Mouse (Mus musculus) hindbrain, embryonic 10.5 days (tissue): ENCODE data around the gene Gramd4. TPM values are rescaled to one million over a fixed set of nuclear protein-coding genes. Genes with fewer than 3 reads are reported as not detected.
"Not testable (repeated sequence)": the region's sequence is repeated elsewhere in the genome, so short reads cannot be mapped to it uniquely, and the experiment has no call there.

Experiments used
- DNase-seq: peaks from one replicate; pipeline ENCODE4 v3.0.0-alpha.2; 2017; ENCODE audit warnings: low spot score
- H3K27ac ChIP-seq: fragments of 300-500 bp; sonication (generic); 2 replicates; pipeline ENCODE4 v1.5.1; 2016; ENCODE audit warnings: mild to moderate bottlenecking, moderate library complexity
- H3K27me3 ChIP-seq: fragments of 300-500 bp; sonication (generic); 2 replicates; pipeline ENCODE4 v1.6.1; 2016; ENCODE audit warnings: mild to moderate bottlenecking; ENCODE audit not compliant: poor library complexity, insufficient read depth, severe bottlenecking
- H3K36me3 ChIP-seq: fragments of 300-500 bp; sonication (generic); 2 replicates; pipeline ENCODE4 v1.6.1; 2016; ENCODE audit warnings: mild to moderate bottlenecking, moderate library complexity
- H3K4me1 ChIP-seq: fragments of 300-500 bp; sonication (generic); replicated peaks from 2 replicates; pipeline ENCODE4 v1.6.1; 2016; ENCODE audit warnings: mild to moderate bottlenecking
- H3K4me3 ChIP-seq: fragments of 300-500 bp; sonication (generic); 2 replicates; pipeline ENCODE4 v1.5.1; 2016; ENCODE audit warnings: mild to moderate bottlenecking, moderate library complexity
- H3K9me3 ChIP-seq: fragments of 300-500 bp; sonication (generic); 2 replicates; pipeline ENCODE4 v1.6.1; 2016; ENCODE audit warnings: mild to moderate bottlenecking, moderate library complexity
- WGBS: fragments of 180-500 bp; shearing (Covaris S2); methylation state at CpG from one replicate; pipeline ENCODE4 v1.1.7; 2016; 5-methylcytosine and 5-hydroxymethylcytosine counted together
- polyA plus RNA-seq: library from polyadenylated mRNA; unstranded; fragments of >200 nt; fragmentation: Nextera tagmentation; extraction: Ambion mirVana; gene quantifications from 2 replicates; pipeline ENCODE4 v1.2.1, GENCODE M21; 2016

The Gramd4 gene
- polyA plus RNA-seq, 1 experiment from 2014 or later: 18.0 TPM

- no peaks in the 10 kb centered on the region for H3K9me3 ChIP-seq
- H3K36me3 ChIP-seq: peaks cover 18% of the 10 kb centered on the region
- H3K4me3 ChIP-seq: no peak overlapping the region
- no peaks in the 10 kb centered on the region for H3K27me3 ChIP-seq
- 0 out of 2 replicates have a peak overlapping the region, but pooled peaks have one; percentile 64 for H3K27ac ChIP-seq
- WGBS: 84% methylated on average over 13 of the region's 13 CpGs
- DNase-seq: no peak
- H3K4me1 ChIP-seq: peaks cover 72% of the 10 kb centered on the region
Observed at GRCm38 (mm10) chr15:86089091-86089744, 31.7 kb downstream of the Gramd4 start.

- Histone ChIP-seq H3K36me3 (peaks cover 18% of the 10 kb centered on the region), H3K27ac (peak overlapping the region; percentile 64), H3K9me3 (no peaks in the 10 kb centered on the region), H3K4me1 (peaks cover 63% of the 10 kb centered on the region), H3K4me3 (no peak overlapping the region), H3K27me3 (no peaks in the 10 kb centered on the region)
- no peak for DNase-seq
- 44% methylated on average over 11 of the region's 11 CpGs for WGBS
Observed at GRCm38 (mm10) chr15:86089991-86090529, 32.6 kb downstream of the Gramd4 start.

GRCm38 (mm10) chr15:86090578-86090977 lies 33.1 kb downstream of the Gramd4 start:
- H3K9me3 ChIP-seq: no peaks in the 10 kb centered on the region
- WGBS: 90% methylated on average over 8 of the region's 8 CpGs
- H3K4me3 ChIP-seq: no peak overlapping the region
- H3K27ac ChIP-seq: peak overlapping the region; percentile 64
- no peak for DNase-seq
- H3K36me3 ChIP-seq: peaks cover 21% of the 10 kb centered on the region
- no peaks in the 10 kb centered on the region for H3K27me3 ChIP-seq
- H3K4me1 ChIP-seq: peaks cover 58% of the 10 kb centered on the region

GRCm38 (mm10) chr15:86091201-86091997 lies 33.9 kb downstream of the Gramd4 start:
- no peak overlapping the region for H3K27ac ChIP-seq

GRCm38 (mm10) chr15:86091998-86092670 lies 34.6 kb downstream of the Gramd4 start:
- Histone ChIP-seq H3K4me3 (no peak overlapping the region), H3K9me3 (no peaks in the 10 kb centered on the region), H3K36me3 (peaks cover 26% of the 10 kb centered on the region), H3K27me3 (no peaks in the 10 kb centered on the region), H3K27ac (no peak overlapping the region), H3K4me1 (peaks cover 46% of the 10 kb centered on the region)
- WGBS: 91% methylated on average over 12 of the region's 12 CpGs
- DNase-seq: no peak

More at GRCm38 (mm10) chr15:86091201-86091997, 33.9 kb downstream of the Gramd4 start:
- WGBS: 91% methylated on average over 23 of the region's 23 CpGs
- no peak for DNase-seq
- H3K27me3 ChIP-seq: no peaks in the 10 kb centered on the region
- H3K9me3 ChIP-seq: no peaks in the 10 kb centered on the region
- H3K4me1 ChIP-seq: peaks cover 50% of the 10 kb centered on the region
- no peak overlapping the region for H3K4me3 ChIP-seq
- H3K36me3 ChIP-seq: peaks cover 25% of the 10 kb centered on the region

GRCm38 (mm10) chr15:86093236-86093635 lies 35.7 kb downstream of the Gramd4 start:
- DNase-seq: no peak
- WGBS: 93% methylated on average over 1 of the region's 1 CpGs
- H3K27ac ChIP-seq: no peak overlapping the region

GRCm38 (mm10) chr15:86094324-86095121 lies 37.0 kb downstream of the Gramd4 start:
- no peaks in the 10 kb centered on the region for H3K27me3 ChIP-seq
- peaks cover 34% of the 10 kb centered on the region for H3K36me3 ChIP-seq
- WGBS: 80% methylated on average over 10 of the region's 10 CpGs
- H3K27ac ChIP-seq: no peak overlapping the region
- DNase-seq: no peak
- no peak overlapping the region for H3K4me3 ChIP-seq
- H3K4me1 ChIP-seq: peaks cover 29% of the 10 kb centered on the region
- no peaks in the 10 kb centered on the region for H3K9me3 ChIP-seq

More at GRCm38 (mm10) chr15:86093236-86093635, 35.7 kb downstream of the Gramd4 start:
- peaks cover 40% of the 10 kb centered on the region for H3K4me1 ChIP-seq
- no peak overlapping the region for H3K4me3 ChIP-seq
- H3K36me3 ChIP-seq: peaks cover 26% of the 10 kb centered on the region
- no peaks in the 10 kb centered on the region for H3K27me3 ChIP-seq
- no peaks in the 10 kb centered on the region for H3K9me3 ChIP-seq

- peak overlapping the region; percentile 40; the same call in 1 of the 2 replicates for H3K27ac ChIP-seq
Observed at GRCm38 (mm10) chr15:86095722-86096603, 38.5 kb downstream of the Gramd4 start.

GRCm38 (mm10) chr15:86096604-86097020 lies 39.1 kb downstream of the Gramd4 start:
- peak overlapping the region; percentile 40; the same call in 1 of the 2 replicates for H3K27ac ChIP-seq
- peaks cover 46% of the 10 kb centered on the region for H3K36me3 ChIP-seq
- not testable (repeated sequence) for H3K9me3 ChIP-seq, DNase-seq, H3K4me3 ChIP-seq, H3K27me3 ChIP-seq
- 94% methylated on average over 5 of the region's 5 CpGs for WGBS
- H3K4me1 ChIP-seq: peaks cover 10% of the 10 kb centered on the region

More at GRCm38 (mm10) chr15:86095722-86096603, 38.5 kb downstream of the Gramd4 start:
- Histone ChIP-seq H3K4me1 (peaks cover 16% of the 10 kb centered on the region), H3K27me3 (no peaks in the 10 kb centered on the region), H3K9me3 (no peaks in the 10 kb centered on the region), H3K4me3 (no peak overlapping the region), H3K36me3 (peaks cover 43% of the 10 kb centered on the region)
- 92% methylated on average over 17 of the region's 17 CpGs for WGBS
- no peak for DNase-seq

- DNase-seq: no peak
- Histone ChIP-seq H3K4me3 (no peak overlapping the region), H3K9me3 (no peaks in the 10 kb centered on the region), H3K27me3 (no peaks in the 10 kb centered on the region), H3K27ac (no peak overlapping the region), H3K4me1 (peaks cover 7% of the 10 kb centered on the region; the same call in 1 of the 2 replicates), H3K36me3 (peaks cover 46% of the 10 kb centered on the region)
- 46% methylated on average over 2 of the region's 2 CpGs for whole genome bisulfite sequencing
Observed at GRCm38 (mm10) chr15:86097871-86098270, 40.4 kb downstream of the Gramd4 start.

GRCm38 (mm10) chr15:86101585-86101984 lies 44.1 kb downstream of the Gramd4 start:
- 86% methylated on average over 9 of the region's 9 CpGs for WGBS
- no peak overlapping the region for H3K4me3 ChIP-seq
- no peaks in the 10 kb centered on the region for H3K27me3 ChIP-seq
- H3K4me1 ChIP-seq: peaks cover 16% of the 10 kb centered on the region
- no peaks in the 10 kb centered on the region for H3K9me3 ChIP-seq
- DNase-seq: no peak
- H3K36me3 ChIP-seq: peaks cover 54% of the 10 kb centered on the region
- no peak overlapping the region for H3K27ac ChIP-seq
